Mouse (Mus musculus) megakaryocyte, embryonic 14.5 days (primary cell): Measurements from ENCODE around the gene Usp19.

Experiments used
- FLI1 ChIP-seq: IDR thresholded peaks from 2 replicates; pipeline ENCODE4 v1.6.1; 2012; ENCODE audit warnings: low read length, inconsistent platforms, mixed read lengths
- GATA1 ChIP-seq: IDR thresholded peaks from 3 replicates; pipeline ENCODE4 v1.6.1; 2012; ENCODE audit warnings: mixed read lengths, low read length, inconsistent platforms, borderline replicate concordance

DNA sequence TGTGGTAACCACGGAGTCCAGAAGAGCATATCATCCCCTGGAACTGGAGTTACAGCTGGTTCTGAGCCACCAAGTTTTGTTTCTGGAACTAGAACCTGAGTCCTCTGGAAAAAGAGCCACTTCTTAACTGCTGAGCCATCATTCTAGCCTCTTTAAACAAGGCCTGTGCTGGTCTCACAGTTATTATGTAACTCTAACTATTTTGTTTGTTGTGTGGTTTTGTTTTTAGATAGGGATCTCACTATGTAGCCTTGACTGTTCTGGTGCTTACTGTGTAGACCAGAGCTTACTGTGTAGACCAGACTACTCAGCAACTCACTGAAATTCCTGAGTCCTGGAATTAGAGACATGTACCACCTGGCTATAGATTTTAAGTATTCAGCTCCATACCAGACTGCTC is 56.5 kb downstream of the Usp19 start:
- no peak for TF ChIP-seq FLI1
- TF ChIP-seq GATA1: no peak
